Mouse (Mus musculus) thymus, postnatal 36 days (tissue): Measurements from ENCODE around the gene Ostf1.

Source experiments
- DNase-seq, 2 experiments: peaks; one replicate each; pipeline ENCODE4 v3.0.0; 2022; ENCODE audit warnings: mixed read lengths in 2 of 2

Ostf1 gene

DNA sequence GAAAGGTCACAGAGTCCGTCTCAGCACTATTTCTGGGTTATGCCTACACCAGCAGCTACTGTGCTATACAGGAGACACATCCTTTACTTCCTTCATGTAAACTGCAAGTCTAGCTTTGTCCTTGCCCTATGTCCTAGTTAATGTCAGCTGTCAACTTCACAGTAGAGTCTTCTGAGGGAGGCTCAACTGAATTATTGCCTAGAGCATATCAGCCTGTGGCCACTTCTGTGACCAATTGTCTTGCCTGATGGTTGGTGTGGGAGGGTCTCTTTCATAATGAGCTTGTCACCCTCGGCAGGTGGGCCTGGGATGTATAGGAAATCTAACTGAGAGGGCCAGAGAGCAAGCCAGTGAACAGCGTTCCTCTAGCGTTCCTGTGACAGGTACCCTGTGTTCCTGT lies 11.8 kb upstream of the Ostf1 start:
- DNase-seq: no peak

DNA sequence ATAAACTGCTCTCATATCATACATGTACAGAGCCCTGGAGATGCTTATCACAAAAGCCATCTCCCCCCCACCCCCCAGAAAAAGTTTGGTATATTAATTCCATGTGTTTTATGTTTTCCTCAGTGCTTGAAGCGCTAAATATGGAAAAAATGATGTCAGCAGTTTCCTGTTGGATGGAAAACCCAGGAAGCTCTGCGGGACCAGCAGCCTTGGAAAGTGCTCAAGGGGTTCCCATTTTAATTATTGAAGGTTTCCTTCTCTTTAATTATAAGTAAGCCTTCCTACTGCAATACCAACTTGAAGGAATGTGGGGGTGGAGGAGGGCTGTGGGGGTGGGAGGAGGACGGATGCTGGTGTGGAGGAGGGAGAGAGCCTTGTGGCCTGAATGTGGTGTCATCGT lies 9.4 kb upstream of the Ostf1 start:
- DNase-seq: no peak

- no peak for DNase-seq
Measured at GRCm38 (mm10) chr19:18639552-18639951, 7.9 kb upstream of the Ostf1 start.

- peak; percentile 37 to 48 for DNase-seq
Measured at GRCm38 (mm10) chr19:18638949-18639348, 7.3 kb upstream of the Ostf1 start.

- DNase-seq: no peak
Measured at GRCm38 (mm10) chr19:18637954-18638353, 6.3 kb upstream of the Ostf1 start.

DNA sequence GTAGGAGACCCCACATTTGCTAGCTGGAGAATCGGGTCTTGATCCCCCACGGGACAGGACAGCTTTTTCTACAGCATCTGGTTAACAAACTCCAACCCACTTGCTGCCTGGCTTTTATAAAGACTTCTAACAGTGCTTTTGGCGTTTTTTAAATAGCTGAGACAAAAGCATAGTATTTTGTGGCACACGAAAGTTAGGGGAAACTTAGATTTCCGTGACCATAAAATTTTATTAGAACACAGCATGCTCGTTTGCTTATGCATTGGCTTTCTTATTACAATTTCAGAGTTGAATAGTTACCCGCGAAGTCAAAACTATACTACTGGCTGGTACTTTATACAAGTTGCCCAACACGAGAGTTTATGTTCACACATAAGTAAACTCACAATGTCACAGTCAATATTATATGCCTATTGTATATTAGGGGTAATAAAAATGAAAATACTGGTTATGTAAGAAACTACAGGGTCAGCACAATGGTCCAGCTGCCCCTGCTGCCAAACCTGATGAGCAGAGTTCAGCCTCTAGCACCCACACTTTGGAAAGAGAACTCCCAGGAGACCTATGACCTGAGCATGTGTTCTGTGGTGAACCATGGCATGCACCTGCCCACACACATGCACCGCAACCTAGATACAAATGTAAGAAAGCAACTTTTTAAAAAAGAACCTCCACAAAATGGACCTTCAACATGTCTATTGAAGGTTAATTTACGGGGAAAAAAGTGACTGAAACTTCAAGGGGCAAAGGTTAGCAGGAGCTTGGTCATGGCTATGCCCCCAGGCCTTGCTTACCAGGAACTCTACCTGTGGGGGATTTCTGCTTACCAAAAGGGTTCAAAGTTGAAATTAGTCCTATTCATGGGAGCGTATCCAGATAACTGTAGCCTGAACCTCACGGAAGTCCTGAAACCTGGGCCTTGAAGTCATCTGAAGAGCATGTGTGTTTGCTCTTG lies 885 bp upstream of the Ostf1 start:
- DNase-seq: no peak

DNA sequence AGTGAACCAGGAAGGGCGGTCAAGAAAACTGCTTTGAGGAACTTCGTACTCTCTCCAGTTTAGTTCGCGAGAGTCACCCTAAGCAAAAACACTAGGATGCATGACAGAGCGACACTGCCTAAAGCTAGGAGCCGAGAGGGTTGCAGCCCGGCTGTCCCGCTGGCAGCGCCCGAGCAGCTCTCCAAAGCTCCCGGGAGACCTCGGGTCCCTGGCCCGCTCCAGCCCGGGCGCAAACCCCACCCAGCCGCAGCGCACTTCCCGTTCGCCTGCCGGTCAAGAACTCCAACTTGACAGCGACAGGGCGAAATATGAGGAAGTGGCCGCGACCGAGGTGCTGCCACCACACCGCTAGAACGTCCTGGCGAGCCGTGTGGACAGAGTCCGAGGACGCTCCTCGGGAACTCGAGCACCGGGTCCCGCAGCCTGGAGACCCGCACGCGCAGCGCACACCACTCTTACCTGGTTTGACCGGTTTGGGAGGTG lies 421 bp downstream of the Ostf1 start:
- DNase-seq: peak; percentile 55 to 58

DNA sequence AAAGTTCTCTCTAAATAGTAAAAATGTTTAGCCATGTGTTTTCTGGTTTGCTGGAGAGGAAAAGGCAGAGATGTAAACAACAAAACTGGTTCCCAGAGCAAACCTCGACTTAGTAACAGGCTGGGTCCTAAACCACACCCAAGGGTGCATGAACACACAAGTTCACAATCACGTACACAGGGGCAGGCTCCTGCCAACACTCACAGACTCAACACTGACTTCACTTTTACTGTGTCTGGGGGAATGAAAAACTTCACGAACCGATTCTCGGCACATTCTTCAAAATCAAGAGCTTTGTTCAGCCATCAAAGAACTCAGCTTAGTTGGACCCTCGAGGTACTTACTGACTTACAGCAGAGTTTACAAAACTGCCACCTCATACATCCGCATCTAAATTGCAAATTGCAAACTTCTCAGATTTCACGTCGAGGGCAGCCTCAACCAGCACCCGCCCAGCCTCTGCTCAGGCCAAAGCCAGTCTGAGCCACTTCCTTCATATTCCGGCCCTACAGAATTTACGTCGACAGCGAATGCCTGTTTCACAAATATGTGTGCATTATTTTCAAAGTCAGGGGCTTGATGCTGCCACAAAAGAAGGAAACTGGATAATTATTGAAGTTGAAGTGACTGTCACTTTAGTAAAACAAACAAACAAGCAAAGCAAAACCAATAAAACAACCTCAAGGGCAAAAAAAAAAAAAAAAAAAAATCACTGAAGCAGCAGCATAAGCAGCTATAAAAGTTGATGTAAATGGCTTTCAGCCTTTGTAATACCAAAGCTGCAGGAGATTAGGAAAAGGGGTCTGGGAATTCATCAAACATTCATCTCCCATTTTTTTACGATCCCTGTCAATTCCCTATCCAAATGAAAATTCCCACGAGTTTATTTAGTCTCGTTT lies 1.2 kb downstream of the Ostf1 start:
- peak in 1 of 2 experiments; percentile 16 for DNase-seq

GRCm38 (mm10) chr19:18629589-18629988 lies 2.0 kb downstream of the Ostf1 start:
- DNase-seq: no peak

- DNase-seq: no peak
Measured at GRCm38 (mm10) chr19:18623894-18624293, 7.7 kb downstream of the Ostf1 start.

- peak; percentile 37 to 53 for DNase-seq
Measured at GRCm38 (mm10) chr19:18619691-18620090, 11.9 kb downstream of the Ostf1 start.

DNA sequence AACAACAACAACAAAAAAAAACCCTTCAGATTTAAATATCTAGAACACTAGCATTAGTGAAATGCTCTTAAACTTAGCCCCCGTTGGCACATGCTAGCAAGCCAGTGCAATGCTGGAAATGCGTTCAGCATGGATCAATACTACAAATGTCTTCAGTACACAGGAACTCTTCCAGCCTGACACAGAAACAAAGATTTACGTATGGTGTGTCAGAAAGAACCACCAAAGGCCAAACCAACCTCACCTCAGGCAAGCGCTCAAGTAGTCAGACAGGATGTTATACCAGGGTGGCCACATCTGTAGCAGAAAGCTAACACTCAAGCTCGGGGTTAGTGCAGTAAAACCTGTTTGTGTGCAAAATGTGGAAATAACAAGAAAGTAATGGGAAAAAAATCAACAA lies 12.6 kb downstream of the Ostf1 start:
- peak; percentile 37 to 44 for DNase-seq

- no peak for DNase-seq
Measured at GRCm38 (mm10) chr19:18617504-18617903, 14.1 kb downstream of the Ostf1 start.

GRCm38 (mm10) chr19:18615680-18616240 lies 15.9 kb downstream of the Ostf1 start:
- DNase-seq: no peak

DNA sequence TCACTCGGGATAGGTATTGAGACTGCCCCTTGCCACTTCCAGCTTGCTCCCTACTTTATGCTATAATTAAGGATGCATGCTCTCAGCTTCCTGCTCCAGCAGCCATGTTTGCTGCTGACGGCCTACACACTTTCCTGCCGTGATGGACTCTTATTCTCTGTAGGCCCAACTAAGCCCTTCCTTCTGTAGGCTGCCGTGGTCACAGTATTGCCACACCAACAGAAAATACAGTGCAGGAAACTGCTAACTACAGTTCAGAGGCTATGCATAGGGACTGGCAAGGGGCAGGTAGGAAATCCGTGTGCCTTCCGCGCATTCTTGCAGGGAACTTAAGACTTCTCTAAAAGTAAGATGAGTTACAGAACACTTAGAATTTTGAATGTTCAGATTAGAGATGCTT lies 17.3 kb downstream of the Ostf1 start:
- DNase-seq: no peak

DNA sequence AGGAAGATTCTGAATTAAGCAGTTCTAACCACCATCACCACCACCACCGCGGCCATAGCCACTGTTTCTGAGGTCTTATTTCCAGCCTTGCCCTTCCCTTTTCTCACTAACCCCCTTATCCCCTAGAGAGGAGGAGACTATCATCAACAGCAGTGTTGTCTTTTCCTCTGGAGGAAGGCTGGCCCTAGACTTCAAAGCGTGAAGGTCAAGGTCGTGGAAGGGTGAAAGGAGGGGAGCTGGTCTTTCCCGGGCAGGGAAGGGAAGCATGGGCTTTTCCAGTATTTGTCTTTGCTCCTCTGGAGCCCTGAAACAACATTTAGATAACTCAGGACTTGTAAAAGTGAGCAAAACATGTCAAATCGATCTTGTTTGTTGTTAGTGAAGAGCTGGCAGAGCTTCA lies 22.6 kb downstream of the Ostf1 start:
- no peak for DNase-seq

- DNase-seq: no peak
Measured at GRCm38 (mm10) chr19:18607907-18608306, 23.7 kb downstream of the Ostf1 start.

DNA sequence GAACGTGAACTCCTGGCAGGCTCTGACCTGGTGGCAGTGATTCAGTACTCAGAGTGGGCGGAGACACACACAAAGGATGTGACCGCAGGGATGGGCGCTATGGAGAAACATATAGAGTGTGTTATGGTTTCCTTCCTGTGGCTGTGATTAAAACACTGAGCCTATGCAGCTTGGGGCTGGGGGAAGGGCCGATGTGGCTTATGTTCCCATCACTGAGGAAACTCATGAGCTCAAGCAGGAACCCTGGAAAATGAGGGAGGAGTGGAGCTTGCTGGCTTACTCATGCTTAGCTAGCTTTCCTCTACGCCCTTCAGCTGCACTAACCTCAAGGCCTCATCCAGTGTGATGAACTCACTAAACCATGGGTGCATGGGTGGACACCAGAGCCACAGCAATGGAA lies 28.6 kb downstream of the Ostf1 start:
- no peak for DNase-seq

GRCm38 (mm10) chr19:18600611-18601010 lies 31.0 kb downstream of the Ostf1 start:
- DNase-seq: no peak

DNA sequence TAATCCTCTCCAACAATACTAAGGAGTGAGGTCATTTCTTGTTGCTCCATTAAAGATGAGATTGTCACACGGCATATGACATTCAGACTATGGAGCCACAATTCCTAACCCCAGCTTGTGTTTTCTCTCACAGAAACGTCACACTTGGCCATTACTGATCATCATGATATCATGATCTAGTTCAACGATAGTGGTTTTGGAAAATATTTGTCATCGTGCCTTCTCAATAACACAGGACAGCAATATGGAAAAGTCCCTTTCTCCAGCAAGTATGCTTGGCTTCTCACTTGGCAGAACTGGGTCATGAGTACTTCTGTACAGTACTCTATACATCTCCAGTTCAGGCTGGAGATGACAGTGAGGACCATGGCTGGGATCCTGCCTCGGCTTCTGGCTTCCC lies 32.0 kb downstream of the Ostf1 start:
- no peak for DNase-seq

- DNase-seq: no peak
Measured at GRCm38 (mm10) chr19:18599051-18599450, 32.6 kb downstream of the Ostf1 start.

GRCm38 (mm10) chr19:18598265-18598926 lies 33.2 kb downstream of the Ostf1 start:
- no peak for DNase-seq

GRCm38 (mm10) chr19:18597772-18598171 lies 33.9 kb downstream of the Ostf1 start:
- DNase-seq: no peak
